Mouse (Mus musculus) hindbrain, embryonic 12.5 days (tissue): Measurements from ENCODE around the gene Srms. TPM values are rescaled to one million over a fixed set of nuclear protein-coding genes. Genes with fewer than 3 reads are reported as not detected.

Experiments used
- ATAC-seq: fragments of 200-750 bp; cut with Nextera tagmentation; 2 replicates; pipeline ENCODE4 v1.8.0; 2017; ENCODE audit warnings: moderate TSS enrichment; ENCODE audit not compliant: low FRiP score
- H3K27ac ChIP-seq: fragments of 300-500 bp; sonication (generic); 2 replicates; pipeline ENCODE4 v1.5.1; 2016; ENCODE audit warnings: mild to moderate bottlenecking
- H3K27me3 ChIP-seq: fragments of 300-500 bp; sonication (generic); 2 replicates; pipeline ENCODE4 v1.6.1; 2016; ENCODE audit warnings: mild to moderate bottlenecking
- H3K36me3 ChIP-seq: fragments of 300-500 bp; sonication (generic); 2 replicates; pipeline ENCODE4 v1.6.1; 2016; ENCODE audit warnings: mild to moderate bottlenecking
- H3K4me1 ChIP-seq: fragments of 300-500 bp; sonication (generic); 2 replicates; pipeline ENCODE4 v1.6.1; 2016
- H3K4me2 ChIP-seq: fragments of 300-500 bp; sonication (generic); replicated peaks from 2 replicates; pipeline ENCODE4 v1.6.1; 2016; ENCODE audit warnings: mild to moderate bottlenecking
- H3K4me3 ChIP-seq: fragments of 300-500 bp; sonication (generic); 2 replicates; pipeline ENCODE4 v1.5.1; 2016; ENCODE audit warnings: mild to moderate bottlenecking
- H3K9ac ChIP-seq: fragments of 300-500 bp; sonication (generic); 2 replicates; pipeline ENCODE4 v1.6.1; 2016; ENCODE audit warnings: mild to moderate bottlenecking, moderate library complexity
- H3K9me3 ChIP-seq: fragments of 300-500 bp; sonication (generic); replicated peaks from 2 replicates; pipeline ENCODE4 v1.6.1; 2016; ENCODE audit warnings: mild to moderate bottlenecking
- WGBS: fragments of 180-500 bp; shearing (Covaris S2); methylation state at CpG from one replicate; pipeline ENCODE4 v1.1.7; 2016; 5-methylcytosine and 5-hydroxymethylcytosine counted together
- polyA plus RNA-seq: library from polyadenylated mRNA; unstranded; fragments of >200 nt; fragmentation: Nextera tagmentation; extraction: Ambion mirVana; gene quantifications from 2 replicates; pipeline ENCODE4 v1.2.1, GENCODE M21; 2016

Srms gene
- polyA plus RNA-seq, 1 experiment from 2014 or later: 0.08 TPM

DNA sequence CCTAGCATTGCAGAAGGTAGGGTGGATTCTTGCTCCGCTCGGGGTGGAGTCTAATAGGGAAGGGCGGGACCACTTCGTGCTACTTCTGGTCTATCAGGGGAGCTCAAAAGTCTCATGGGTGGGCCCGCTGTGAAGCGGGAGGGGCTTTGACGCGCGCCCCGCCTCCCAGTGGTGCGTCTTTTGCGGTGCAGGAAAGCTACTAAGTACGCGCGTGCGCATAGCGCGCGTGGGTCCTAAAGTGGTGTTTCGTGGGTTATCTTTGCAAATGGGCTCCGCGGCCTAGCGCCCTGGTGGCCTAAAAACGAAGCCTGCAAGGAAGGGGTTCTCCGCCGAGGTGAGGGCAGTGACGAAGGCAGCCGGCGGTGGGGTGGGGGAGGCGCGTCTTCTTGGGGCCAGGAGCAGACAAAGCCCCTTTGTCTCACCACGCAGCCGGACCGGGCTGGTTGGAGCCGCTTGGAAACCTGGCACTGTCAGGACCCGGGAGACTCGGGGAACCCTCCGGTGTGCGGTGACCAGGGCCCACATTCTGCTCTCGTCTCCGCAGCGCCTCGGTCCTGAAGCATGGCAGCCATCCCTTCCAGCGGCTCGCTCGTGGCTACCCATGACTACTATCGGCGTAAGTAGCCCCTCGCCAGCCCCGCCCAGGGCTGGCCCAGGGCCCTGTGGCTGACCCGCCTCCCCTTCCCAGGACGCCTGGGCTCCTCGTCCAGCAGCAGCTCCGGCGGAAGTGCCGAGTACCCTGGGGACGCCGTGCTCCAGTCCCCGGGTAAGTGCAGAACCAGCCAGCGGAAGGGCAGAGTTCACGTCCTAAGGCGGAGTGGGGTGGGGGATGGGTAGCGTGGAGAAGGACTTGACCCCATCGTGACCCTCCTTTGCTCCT lies 25.6 kb downstream of the Srms start, which contains the start of gene Ppdpf:
Gene Ppdpf (plus strand): TSS at position 127 of the 880 bp plus-strand sequence.
- H3K27ac ChIP-seq: peak within 1 kb of the TSS; percentile 97
- WGBS: under 1% methylated on average over 63 of the region's 64 CpGs
- ATAC-seq: peak; percentile 93

DNA sequence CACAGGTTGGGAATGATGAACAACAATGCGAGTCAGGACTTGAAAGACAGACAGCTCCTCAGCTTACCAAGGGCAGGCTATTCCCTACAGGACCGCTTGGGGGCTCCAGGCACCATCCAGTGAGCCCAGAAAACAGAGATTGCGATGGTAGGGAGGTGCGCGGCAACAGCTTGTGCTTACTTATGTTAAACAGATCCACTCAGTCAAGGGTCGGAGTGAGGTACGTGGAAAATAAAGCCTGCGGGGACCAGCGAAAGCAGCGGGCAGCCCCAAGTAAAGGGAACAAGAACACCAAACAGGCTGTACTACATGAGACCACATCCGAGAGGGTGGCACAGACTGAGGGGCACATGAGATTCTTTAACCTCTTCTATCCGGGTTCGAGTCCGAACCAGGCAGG lies 26.4 kb downstream of the Srms start:
- peaks cover 13% of the 10 kb centered on the region for H3K4me1 ChIP-seq
- H3K9ac ChIP-seq: peak overlapping the region; percentile 93
- H3K27me3 ChIP-seq: no peaks in the 10 kb centered on the region
- under 1% methylated on average over 14 of the region's 14 CpGs for WGBS
- peak overlapping the region; percentile 97 for H3K27ac ChIP-seq
- H3K36me3 ChIP-seq: peaks cover 11% of the 10 kb centered on the region
- ATAC-seq: peak; percentile 83
- peak overlapping the region; percentile 58 for H3K4me2 ChIP-seq
- H3K4me3 ChIP-seq: peak overlapping the region; percentile 69
- no peaks in the 10 kb centered on the region for H3K9me3 ChIP-seq

More for the DNA sequence above, 25.6 kb downstream of the Srms start, which contains the start of gene Ppdpf:
- H3K4me3 ChIP-seq: peak within 1 kb of the TSS; percentile 69
- H3K27me3 ChIP-seq: no peaks in the 10 kb centered on the region
- H3K36me3 ChIP-seq: peaks cover 11% of the 10 kb centered on the region
- H3K4me1 ChIP-seq: peaks cover 13% of the 10 kb centered on the region
- H3K9me3 ChIP-seq: no peaks in the 10 kb centered on the region
- peak within 1 kb of the TSS; percentile 93 for H3K9ac ChIP-seq
- H3K4me2 ChIP-seq: peak within 1 kb of the TSS; percentile 58

DNA sequence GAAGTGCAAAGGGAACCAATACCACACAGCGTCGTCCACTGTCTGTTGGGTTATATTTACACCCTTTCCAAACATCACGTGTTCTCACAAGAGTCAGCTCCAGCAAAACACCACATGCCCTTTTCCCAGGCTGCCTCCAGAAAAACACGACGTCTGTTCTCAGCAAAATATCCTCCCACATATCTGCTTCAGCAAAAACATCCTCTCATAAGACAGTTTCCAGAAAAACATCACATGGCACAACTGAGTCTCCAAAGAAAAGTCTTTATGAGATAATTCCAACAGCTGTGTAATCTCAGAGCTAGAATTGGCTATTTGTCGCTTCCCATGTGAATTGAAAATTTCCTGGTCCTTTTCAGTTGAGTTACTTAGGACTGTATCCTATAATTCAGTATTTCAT lies 32.1 kb downstream of the Srms start:
- 87% methylated on average over 6 of the region's 6 CpGs for WGBS
- no peaks in the 10 kb centered on the region for H3K9me3 ChIP-seq

DNA sequence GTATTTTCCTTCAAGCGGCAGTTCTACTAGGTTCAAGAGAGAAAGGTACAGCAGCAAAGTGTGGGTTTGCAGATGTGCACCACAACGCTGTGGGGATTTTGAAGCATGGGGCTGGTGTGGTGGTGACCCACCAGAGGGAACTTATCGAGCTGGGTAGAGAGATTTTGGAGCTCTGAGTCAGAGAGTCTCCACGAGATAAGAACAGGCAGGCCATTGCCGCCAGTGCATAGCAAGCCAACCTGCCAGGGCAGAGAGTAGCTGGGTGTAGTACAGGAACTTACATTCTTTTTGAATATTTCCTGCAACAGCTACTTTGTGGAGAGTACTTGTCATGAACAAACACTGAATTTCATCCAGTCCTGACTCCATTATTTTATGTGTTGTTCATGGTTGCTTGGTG lies 34.5 kb downstream of the Srms start:
- H3K4me3 ChIP-seq: no peak overlapping the region
- H3K27me3 ChIP-seq: no peaks in the 10 kb centered on the region
- H3K36me3 ChIP-seq: no peaks in the 10 kb centered on the region
- H3K9ac ChIP-seq: no peak overlapping the region
- no peak overlapping the region for H3K27ac ChIP-seq
- no peaks in the 10 kb centered on the region for H3K4me1 ChIP-seq
- no peak for ATAC-seq
- 84% methylated on average over 5 of the region's 5 CpGs for WGBS
- H3K4me2 ChIP-seq: no peak overlapping the region
- no peaks in the 10 kb centered on the region for H3K9me3 ChIP-seq

More for the DNA sequence above, 32.1 kb downstream of the Srms start:
- Histone ChIP-seq H3K9ac (no peak overlapping the region), H3K36me3 (no peaks in the 10 kb centered on the region), H3K4me2 (no peak overlapping the region), H3K4me3 (no peak overlapping the region), H3K4me1 (no peaks in the 10 kb centered on the region; the same call in 1 of the 2 replicates), H3K27ac (no peak overlapping the region), H3K27me3 (no peaks in the 10 kb centered on the region)
- ATAC-seq: no peak

DNA sequence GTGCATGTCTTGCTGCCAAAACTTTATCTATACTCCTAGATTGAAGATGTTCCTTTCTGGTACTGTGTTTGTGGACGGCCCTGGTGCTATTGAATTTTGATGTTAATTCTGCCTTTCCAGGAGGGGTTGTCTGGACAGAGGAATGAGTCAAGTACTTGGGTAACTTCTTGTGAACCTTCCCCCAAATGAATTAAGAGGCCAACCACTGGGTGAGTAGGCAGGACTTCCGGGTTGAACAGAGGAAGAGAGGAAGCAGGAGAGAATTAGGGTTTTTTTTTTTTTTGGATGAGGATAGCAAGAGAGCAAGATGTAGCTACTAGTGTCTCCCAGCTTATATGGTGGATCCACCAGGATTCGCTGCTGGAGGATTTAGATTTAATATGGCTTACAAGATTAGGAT lies 35.0 kb downstream of the Srms start:
- H3K27ac ChIP-seq: no peak overlapping the region
- H3K9ac ChIP-seq: no peak overlapping the region
- no peaks in the 10 kb centered on the region for H3K9me3 ChIP-seq
- 83% methylated on average over 3 of the region's 3 CpGs for WGBS
- no peak overlapping the region for H3K4me2 ChIP-seq
- no peaks in the 10 kb centered on the region for H3K27me3 ChIP-seq
- H3K4me3 ChIP-seq: no peak overlapping the region
- H3K36me3 ChIP-seq: no peaks in the 10 kb centered on the region
- no peaks in the 10 kb centered on the region for H3K4me1 ChIP-seq
- no peak for ATAC-seq

DNA sequence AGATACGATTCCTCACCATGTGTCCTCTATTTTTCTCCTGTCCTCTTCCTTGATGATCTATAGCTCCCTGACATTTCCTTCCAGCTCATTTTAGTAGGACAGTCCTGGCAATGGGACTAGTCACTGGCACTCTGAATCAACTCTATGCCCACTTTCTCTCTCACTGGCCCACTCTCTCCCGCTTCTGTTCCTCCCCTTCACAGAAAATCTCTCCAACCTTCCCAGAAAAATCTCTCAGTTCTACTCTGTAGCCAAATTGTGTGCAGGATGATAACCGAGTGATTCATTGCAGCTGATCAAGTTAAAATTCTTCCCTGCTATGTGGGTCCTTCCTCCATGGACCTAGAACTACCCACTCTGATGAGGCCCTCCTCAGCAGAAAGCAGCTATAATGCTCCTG lies 38.3 kb downstream of the Srms start:
- no peak overlapping the region for H3K4me3 ChIP-seq
- no peak overlapping the region for H3K4me2 ChIP-seq
- H3K27me3 ChIP-seq: no peaks in the 10 kb centered on the region
- no peak overlapping the region for H3K9ac ChIP-seq
- no peaks in the 10 kb centered on the region for H3K9me3 ChIP-seq
- no peak overlapping the region for H3K27ac ChIP-seq
- no peak for ATAC-seq
- H3K4me1 ChIP-seq: no peaks in the 10 kb centered on the region
- H3K36me3 ChIP-seq: no peaks in the 10 kb centered on the region
- WGBS: 91% methylated on average over 3 of the region's 3 CpGs

DNA sequence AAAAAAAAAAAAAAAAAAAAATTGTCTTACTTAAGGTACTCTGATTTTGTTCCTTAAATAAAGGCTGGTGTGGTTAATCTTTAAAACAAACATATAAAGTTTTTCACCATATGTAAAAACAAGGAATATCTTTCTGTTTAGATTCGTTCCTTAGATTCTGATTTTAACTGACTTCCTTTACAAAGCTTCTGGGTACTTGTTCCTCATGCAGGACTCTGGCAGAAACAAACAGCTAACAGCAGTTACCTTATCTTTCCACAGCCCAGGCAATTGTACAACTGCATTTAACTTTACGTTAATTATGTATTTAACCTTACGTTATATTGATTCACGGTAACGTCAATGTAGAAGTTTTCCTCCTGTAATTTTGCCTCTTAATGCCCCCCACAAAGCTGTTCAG lies 46.5 kb downstream of the Srms start:
- Histone ChIP-seq H3K9ac (no peak overlapping the region), H3K27me3 (no peaks in the 10 kb centered on the region; the same call in 1 of the 2 replicates), H3K27ac (no peak overlapping the region), H3K9me3 (no peaks in the 10 kb centered on the region), H3K4me3 (no peak overlapping the region), H3K4me1 (no peaks in the 10 kb centered on the region), H3K36me3 (no peaks in the 10 kb centered on the region), H3K4me2 (no peak overlapping the region)
- WGBS: 89% methylated on average over 5 of the region's 5 CpGs
- ATAC-seq: no peak

DNA sequence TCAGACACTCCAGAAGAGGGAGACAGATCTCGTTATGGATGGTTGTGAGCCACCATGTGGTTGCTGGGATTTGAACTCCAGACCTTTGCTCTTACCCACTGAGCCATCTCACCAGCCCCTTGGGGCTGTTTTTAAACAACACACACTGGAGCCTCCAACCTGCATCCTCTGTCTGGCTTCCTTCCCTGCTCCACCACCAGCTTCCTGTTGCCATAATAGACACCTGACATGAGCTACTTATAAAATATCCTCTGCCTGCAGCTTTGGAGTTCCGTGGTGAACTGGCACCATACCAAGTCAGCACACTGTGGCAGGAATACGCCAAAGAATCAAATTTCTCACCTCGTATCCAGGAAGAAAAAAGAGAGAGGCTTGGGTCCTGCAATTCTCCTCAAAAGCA lies 52.2 kb downstream of the Srms start:
- Histone ChIP-seq H3K4me2 (no peak overlapping the region), H3K9ac (no peak overlapping the region), H3K4me1 (peaks cover 28% of the 10 kb centered on the region), H3K27ac (no peak overlapping the region), H3K27me3 (peaks cover 26% of the 10 kb centered on the region), H3K9me3 (no peaks in the 10 kb centered on the region), H3K36me3 (no peaks in the 10 kb centered on the region), H3K4me3 (no peak overlapping the region)
- ATAC-seq: no peak
- WGBS: 76% methylated on average over 4 of the region's 4 CpGs

DNA sequence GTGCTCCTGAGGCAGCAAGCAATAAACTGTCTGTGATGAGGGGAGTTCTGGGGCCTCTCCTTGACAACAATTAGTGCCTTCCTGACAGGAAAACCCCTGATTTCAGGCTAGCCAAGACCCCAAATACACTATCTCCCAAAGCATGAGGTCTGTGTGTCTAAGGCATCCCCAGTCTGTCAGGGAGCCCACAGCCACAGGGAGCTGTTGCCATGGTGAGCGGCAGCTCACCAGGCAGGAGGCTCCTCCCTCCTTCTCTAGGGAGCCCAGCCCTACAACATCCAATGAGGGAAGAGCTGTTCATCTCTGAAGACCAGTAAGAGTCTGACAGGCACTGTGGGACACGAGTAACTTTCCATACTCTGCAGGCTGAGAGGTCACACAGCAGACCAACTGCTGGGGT lies 53.2 kb downstream of the Srms start:
- no peak overlapping the region; the same call in 1 of the 2 replicates for H3K9ac ChIP-seq
- peak; percentile 85 for ATAC-seq
- H3K4me3 ChIP-seq: no peak overlapping the region
- H3K4me1 ChIP-seq: peaks cover 28% of the 10 kb centered on the region
- no peaks in the 10 kb centered on the region for H3K9me3 ChIP-seq
- peak overlapping the region; percentile 11; the same call in 1 of the 2 replicates for H3K4me2 ChIP-seq
- peaks cover 37% of the 10 kb centered on the region for H3K27me3 ChIP-seq
- 0% methylated on average over 2 of the region's 2 CpGs for WGBS
- H3K27ac ChIP-seq: peak overlapping the region; percentile 52
- H3K36me3 ChIP-seq: no peaks in the 10 kb centered on the region

DNA sequence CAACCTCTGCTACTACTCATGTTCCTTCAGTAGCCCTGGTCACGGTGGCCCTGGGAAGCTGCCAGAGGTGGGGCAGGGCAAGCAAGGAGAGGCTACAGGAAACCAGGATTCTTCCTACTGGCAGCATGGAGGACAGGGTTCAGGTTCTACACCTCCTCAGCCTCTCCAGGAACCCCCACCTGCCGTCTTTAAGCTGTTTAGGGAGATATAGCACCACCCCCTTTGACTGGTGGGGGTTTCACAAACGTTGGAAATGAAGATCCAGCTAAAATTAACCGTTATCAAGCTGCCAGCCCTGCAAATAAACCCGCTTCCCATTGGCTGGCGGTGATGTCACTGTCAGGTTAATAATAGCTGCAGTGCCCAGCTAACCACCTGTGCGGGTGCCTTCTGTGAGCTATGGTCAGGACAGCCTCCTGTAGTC lies 53.9 kb downstream of the Srms start:
- H3K9me3 ChIP-seq: no peaks in the 10 kb centered on the region
- H3K9ac ChIP-seq: no peak overlapping the region
- H3K27ac ChIP-seq: no peak overlapping the region; the same call in 1 of the 2 replicates
- no peak for ATAC-seq
- no peak overlapping the region for H3K4me3 ChIP-seq
- H3K27me3 ChIP-seq: peaks cover 43% of the 10 kb centered on the region
- WGBS: 62% methylated on average over 7 of the region's 7 CpGs
- H3K36me3 ChIP-seq: no peaks in the 10 kb centered on the region
- no peak overlapping the region for H3K4me2 ChIP-seq
- H3K4me1 ChIP-seq: peaks cover 28% of the 10 kb centered on the region

DNA sequence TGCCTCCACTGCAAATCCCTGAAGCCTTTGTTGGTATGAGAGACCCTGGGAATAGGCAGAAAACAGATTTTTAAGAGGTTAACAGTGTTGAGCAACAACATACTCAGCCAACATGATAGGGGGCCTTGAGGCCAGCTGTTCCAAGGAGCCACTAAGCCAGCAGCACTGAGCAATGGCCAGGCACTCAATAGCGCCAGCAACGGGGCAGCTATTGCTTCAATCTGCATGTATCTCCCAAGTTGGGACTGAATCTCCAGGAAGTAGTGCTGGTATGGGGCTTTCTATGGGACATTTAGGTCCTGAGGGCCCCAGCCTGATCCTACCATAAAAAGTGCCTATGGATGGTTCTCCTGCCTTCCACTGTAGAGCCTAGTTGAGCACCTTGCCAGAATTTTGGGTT lies 54.5 kb downstream of the Srms start:
- Histone ChIP-seq H3K4me1 (peaks cover 28% of the 10 kb centered on the region), H3K4me3 (no peak overlapping the region), H3K4me2 (no peak overlapping the region), H3K9me3 (no peaks in the 10 kb centered on the region), H3K9ac (no peak overlapping the region), H3K27ac (no peak overlapping the region), H3K27me3 (peaks cover 43% of the 10 kb centered on the region), H3K36me3 (no peaks in the 10 kb centered on the region)
- WGBS: 92% methylated on average over 2 of the region's 2 CpGs
- ATAC-seq: no peak

DNA sequence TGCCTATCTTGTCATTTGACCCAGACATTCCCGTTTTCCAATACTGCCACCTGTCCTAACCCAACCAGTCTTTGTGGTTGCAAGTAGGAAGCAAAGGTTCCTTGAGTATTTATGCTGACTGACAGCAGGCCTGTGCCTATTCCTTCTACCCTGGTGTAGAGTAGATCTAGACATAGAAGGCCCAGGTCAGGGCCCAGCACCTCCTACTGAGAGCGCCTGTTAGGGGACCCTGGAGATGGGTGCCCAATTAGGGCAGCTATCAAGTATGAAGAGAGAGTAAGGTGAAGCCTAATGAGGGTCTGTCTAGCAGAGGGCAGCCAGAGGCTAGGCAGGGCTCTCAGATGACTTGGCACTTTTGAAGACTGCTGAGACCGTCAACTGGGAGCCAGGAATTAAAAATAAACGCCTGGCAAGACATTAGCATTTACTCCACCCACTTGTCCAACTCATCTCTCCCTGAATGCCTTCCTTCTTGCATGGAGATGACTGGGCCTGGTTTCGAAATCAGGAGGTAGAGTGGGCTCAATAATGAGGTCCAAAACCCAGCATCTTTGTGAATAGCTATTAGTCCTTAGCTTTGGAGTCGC lies 55.2 kb downstream of the Srms start:
- 81% methylated on average over 6 of the region's 6 CpGs for WGBS

More for the DNA sequence above, 55.2 kb downstream of the Srms start:
- H3K9ac ChIP-seq: no peak overlapping the region
- H3K9me3 ChIP-seq: no peaks in the 10 kb centered on the region
- peaks cover 28% of the 10 kb centered on the region for H3K4me1 ChIP-seq
- peaks cover 45% of the 10 kb centered on the region for H3K27me3 ChIP-seq
- no peaks in the 10 kb centered on the region for H3K36me3 ChIP-seq
- no peak overlapping the region for H3K27ac ChIP-seq
- ATAC-seq: no peak
- no peak overlapping the region for H3K4me3 ChIP-seq
- no peak overlapping the region for H3K4me2 ChIP-seq
